7 mouse cellular contexts compared by ENCODE assay signal in genomic region chr6:99028989-99029305, GRCm38 (mm10).
DNase-seq lines count a peak whose midpoint lies in the region; ATAC-seq lines count a peak whose summit lies in the region.

No protein-coding gene starts in this region.

- H3K4me1 ChIP-seq in neural tube, embryonic 11.5 days (ENCODE audit: control insufficient read depth, insufficient read depth, low read length): peaks cover 40% of the 10 kb centered on the region
- H3K4me1 ChIP-seq in forebrain, embryonic 12.5 days: peaks cover 46% of the 10 kb centered on the region
- peaks cover 33% of the 10 kb centered on the region for H3K4me1 ChIP-seq in limb, embryonic 15.5 days
- H3K4me1 ChIP-seq in stomach, embryonic 16.5 days (ENCODE audit: control insufficient read depth, insufficient read depth, low read length): peaks cover 36% of the 10 kb centered on the region; the same call in 1 of the 2 replicates

- H3K27ac ChIP-seq in neural tube, embryonic 11.5 days (ENCODE audit: low read depth, low read length): peak overlapping the region; percentile 86
- peak overlapping the region; percentile 89 for H3K27ac ChIP-seq in forebrain, embryonic 12.5 days
- H3K27ac ChIP-seq in limb, embryonic 15.5 days: peak overlapping the region; percentile 91; the same call in 1 of the 2 replicates
- peak overlapping the region; percentile 98 for H3K27ac ChIP-seq in stomach, embryonic 16.5 days (ENCODE audit: low read length)

- H3K4me3 ChIP-seq in neural tube, embryonic 11.5 days (ENCODE audit: low read depth, low read length): peak overlapping the region; percentile 69
- peak overlapping the region; percentile 67 for H3K4me3 ChIP-seq in forebrain, embryonic 12.5 days (replicated peaks)
- peak overlapping the region; percentile 72 for H3K4me3 ChIP-seq in limb, embryonic 15.5 days
- H3K4me3 ChIP-seq in stomach, embryonic 16.5 days (replicated peaks; ENCODE audit: low read length): peak overlapping the region; percentile 84

- 1% methylated on average over 6 of the region's 6 CpGs for WGBS in neural tube, embryonic 11.5 days
- WGBS in forebrain, embryonic 12.5 days: 2% methylated on average over 6 of the region's 6 CpGs
- WGBS in limb, embryonic 15.5 days: 7% methylated on average over 6 of the region's 6 CpGs
- WGBS in stomach, embryonic 16.5 days: 8% methylated on average over 6 of the region's 6 CpGs

- DNase-seq in neural tube, embryonic 11.5 days (ENCODE audit: low spot score): no peak
- no peak for DNase-seq in neural tube, embryonic 10.5 days (ENCODE audit: extremely low spot score, low spot score)
- no peak for DNase-seq in cerebellum, postnatal 4 days (ENCODE audit: low spot score in 2 of 2)
- no peak for DNase-seq in adrenal gland, postnatal 25 days

- H3K4me2 ChIP-seq in neural tube, embryonic 11.5 days (ENCODE audit: low read depth): peak overlapping the region; percentile 86
- peak overlapping the region; percentile 81 for H3K4me2 ChIP-seq in forebrain, embryonic 12.5 days
- peak overlapping the region; percentile 57 for H3K4me2 ChIP-seq in limb, embryonic 15.5 days
- peak overlapping the region; percentile 77 for H3K4me2 ChIP-seq in stomach, embryonic 16.5 days (ENCODE audit: low read depth, low read length)

- no peaks in the 10 kb centered on the region for H3K36me3 ChIP-seq in neural tube, embryonic 11.5 days (ENCODE audit: control insufficient read depth, insufficient read depth, low read length)
- H3K36me3 ChIP-seq in forebrain, embryonic 12.5 days (replicated peaks): no peaks in the 10 kb centered on the region
- no peaks in the 10 kb centered on the region for H3K36me3 ChIP-seq in limb, embryonic 15.5 days
- no peaks in the 10 kb centered on the region for H3K36me3 ChIP-seq in stomach, embryonic 16.5 days (ENCODE audit: control insufficient read depth, insufficient read depth, low read length)

- no peaks in the 10 kb centered on the region for H3K27me3 ChIP-seq in neural tube, embryonic 11.5 days (ENCODE audit: control insufficient read depth, insufficient read depth, low read length)
- no peaks in the 10 kb centered on the region for H3K27me3 ChIP-seq in forebrain, embryonic 12.5 days
- no peaks in the 10 kb centered on the region for H3K27me3 ChIP-seq in limb, embryonic 15.5 days
- no peaks in the 10 kb centered on the region for H3K27me3 ChIP-seq in stomach, embryonic 16.5 days (ENCODE audit: control insufficient read depth, insufficient read depth, low read length)

- peak overlapping the region; percentile 72 for H3K9ac ChIP-seq in neural tube, embryonic 11.5 days (ENCODE audit: low read length)
- H3K9ac ChIP-seq in forebrain, embryonic 12.5 days: peak overlapping the region; percentile 81
- peak overlapping the region; percentile 59; the same call in 1 of the 2 replicates for H3K9ac ChIP-seq in limb, embryonic 15.5 days
- H3K9ac ChIP-seq in stomach, embryonic 16.5 days (ENCODE audit: low read length): peak overlapping the region; percentile 93

- no peak for ATAC-seq in neural tube, embryonic 11.5 days (ENCODE audit: insufficient read depth, low FRiP score, low TSS enrichment)
- no peak for ATAC-seq in forebrain, embryonic 12.5 days (ENCODE audit: low FRiP score)
- ATAC-seq in limb, embryonic 15.5 days (ENCODE audit: insufficient number of reproducible peaks, low FRiP score, low TSS enrichment, low read depth): no peak
- no peak for ATAC-seq in stomach, embryonic 16.5 days (ENCODE audit: insufficient read depth, low FRiP score)

- H3K9me3 ChIP-seq in neural tube, embryonic 11.5 days (ENCODE audit: control insufficient read depth, low read length): no peaks in the 10 kb centered on the region
- no peaks in the 10 kb centered on the region for H3K9me3 ChIP-seq in forebrain, embryonic 12.5 days
- H3K9me3 ChIP-seq in limb, embryonic 15.5 days: no peaks in the 10 kb centered on the region
- H3K9me3 ChIP-seq in stomach, embryonic 16.5 days (replicated peaks; ENCODE audit: control insufficient read depth, low read length): no peaks in the 10 kb centered on the region
